Mouse (Mus musculus) R1 (cell line): ENCODE data around the gene 3110021N24Rik.
A peak's percentile ranks its signal among the peaks of the same experiment; 100 is the strongest.

Experiments
- DNase-seq: peaks from one replicate; pipeline ENCODE4 v3.0.0-alpha.2; 2018; ENCODE audit warnings: low read depth, low spot score

Gene 3110021N24Rik

GRCm38 (mm10) chr4:108796701-108797100 lies 77.3 kb downstream of the 3110021N24Rik start:
- peak; percentile 39 for DNase-seq

- peak; percentile 61 for DNase-seq
Observed at GRCm38 (mm10) chr4:108798083-108798830, 78.8 kb downstream of the 3110021N24Rik start.

GRCm38 (mm10) chr4:108803535-108803934 lies 84.1 kb downstream of the 3110021N24Rik start:
- DNase-seq, result no peak

GRCm38 (mm10) chr4:108811142-108811541 lies 91.7 kb downstream of the 3110021N24Rik start:
- no peak for DNase-seq

- no peak for DNase-seq
Observed at GRCm38 (mm10) chr4:108811550-108811949, 92.1 kb downstream of the 3110021N24Rik start.

GRCm38 (mm10) chr4:108825677-108826076 lies 106.2 kb downstream of the 3110021N24Rik start:
- DNase-seq, result no peak

GRCm38 (mm10) chr4:108826096-108826495 lies 106.6 kb downstream of the 3110021N24Rik start:
- no peak for DNase-seq

GRCm38 (mm10) chr4:108826643-108827042 lies 107.2 kb downstream of the 3110021N24Rik start:
- DNase-seq, result no peak

- DNase-seq, result no peak
Observed at GRCm38 (mm10) chr4:108830698-108831097, 111.2 kb downstream of the 3110021N24Rik start.
